Mouse (Mus musculus) limb, embryonic 10.5 days (tissue): ENCODE measurements around the gene Klhl41. TPM values are rescaled to one million over a fixed set of nuclear protein-coding genes. Genes with fewer than 3 reads are reported as not detected.
A peak's percentile ranks its signal among the peaks of the same experiment; 100 is the strongest.
"Not testable (repeated sequence)": the region's sequence is repeated elsewhere in the genome, so short reads cannot be mapped to it uniquely, and the experiment has no call there.

Experiments used
- DNase-seq: peaks from one replicate; pipeline ENCODE4 v3.0.0-alpha.2; 2017; ENCODE audit warnings: low spot score
- H3K27ac ChIP-seq: fragments of 300-500 bp; sonication (generic); 2 replicates; pipeline ENCODE4 v1.5.1; 2016; ENCODE audit warnings: mild to moderate bottlenecking
- H3K27me3 ChIP-seq: fragments of 300-500 bp; sonication (generic); 2 replicates; pipeline ENCODE4 v1.6.1; 2016; ENCODE audit warnings: low read depth, mild to moderate bottlenecking; ENCODE audit not compliant: poor library complexity, severe bottlenecking
- H3K36me3 ChIP-seq: fragments of 300-500 bp; sonication (generic); 2 replicates; pipeline ENCODE4 v1.6.1; 2016; ENCODE audit warnings: mild to moderate bottlenecking, moderate library complexity
- H3K4me1 ChIP-seq: fragments of 300-500 bp; sonication (generic); 2 replicates; pipeline ENCODE4 v1.6.1; 2016
- H3K4me3 ChIP-seq: fragments of 300-500 bp; sonication (generic); 2 replicates; pipeline ENCODE4 v1.5.1; 2016; ENCODE audit warnings: mild to moderate bottlenecking, moderate library complexity
- H3K9me3 ChIP-seq: fragments of 300-500 bp; sonication (generic); replicated peaks from 2 replicates; pipeline ENCODE4 v1.6.1; 2016; ENCODE audit warnings: mild to moderate bottlenecking
- WGBS: fragments of 180-500 bp; shearing (Covaris S2); methylation state at CpG from one replicate; pipeline ENCODE4 v1.1.7; 2016; 5-methylcytosine and 5-hydroxymethylcytosine counted together
- polyA plus RNA-seq: library from polyadenylated mRNA; unstranded; fragments of >200 nt; fragmentation: Nextera tagmentation; extraction: Ambion mirVana; gene quantifications from 2 replicates; pipeline ENCODE4 v1.2.1, GENCODE M21; 2016

Klhl41 gene
- polyA plus RNA-seq, result 0.30 and 1.1 TPM in 2 replicates

DNA sequence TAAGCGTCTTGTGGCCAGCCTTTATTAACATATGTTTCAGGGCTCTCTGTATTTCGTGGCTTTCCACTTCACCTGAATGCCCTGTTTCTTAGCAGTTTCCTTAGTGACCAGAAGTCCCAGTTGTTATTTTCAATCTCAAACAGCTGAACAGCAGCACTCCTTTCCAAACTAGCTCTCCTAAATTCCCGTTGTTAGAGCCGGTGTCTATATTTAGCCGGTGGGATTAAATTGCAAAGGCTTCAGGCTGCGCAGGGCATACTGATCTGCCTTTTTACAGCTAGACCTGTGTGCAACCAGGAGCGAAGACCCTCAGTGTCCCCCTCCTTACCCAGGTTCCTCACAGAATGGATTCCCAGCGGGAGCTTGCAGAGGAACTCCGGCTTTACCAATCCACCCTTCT lies at the start of gene Klhl41:
TSS of gene Klhl41 (plus strand) at position 268 of the 400 bp plus-strand sequence.
- 91% methylated on average over 9 of the region's 9 CpGs for WGBS
- Histone ChIP-seq H3K27ac (no peak within 1 kb of the TSS), H3K4me3 (no peak within 1 kb of the TSS)

GRCm38 (mm10) chr2:69629215-69629614 lies 40.7 kb upstream of the Klhl41 start:
- no peaks in the 10 kb centered on the region for H3K36me3 ChIP-seq
- peaks cover 6% of the 10 kb centered on the region for H3K4me1 ChIP-seq
- WGBS, result 70% methylated on average over 17 of the region's 17 CpGs
- no peak overlapping the region for H3K27ac ChIP-seq
- DNase-seq, result no peak
- no peaks in the 10 kb centered on the region for H3K27me3 ChIP-seq
- H3K4me3 ChIP-seq, result no peak overlapping the region
- no peaks in the 10 kb centered on the region for H3K9me3 ChIP-seq

More for the DNA sequence above, at the start of gene Klhl41:
- Histone ChIP-seq H3K27me3 (no peaks in the 10 kb centered on the region), H3K36me3 (peaks cover 13% of the 10 kb centered on the region), H3K4me1 (no peaks in the 10 kb centered on the region), H3K9me3 (no peaks in the 10 kb centered on the region)
- no peak for DNase-seq

- Histone ChIP-seq H3K36me3 (no peaks in the 10 kb centered on the region), H3K4me1 (peaks cover 6% of the 10 kb centered on the region), H3K27me3 (no peaks in the 10 kb centered on the region), H3K27ac (no peak overlapping the region), H3K4me3 (no peak overlapping the region), H3K9me3 (no peaks in the 10 kb centered on the region)
- 86% methylated on average over 6 of the region's 6 CpGs for WGBS
- DNase-seq, result no peak
These were observed 40.0 kb upstream of the Klhl41 start for GRCm38 (mm10) chr2:69629914-69630313.

GRCm38 (mm10) chr2:69630792-69631191 lies 39.1 kb upstream of the Klhl41 start:
- no peaks in the 10 kb centered on the region for H3K36me3 ChIP-seq
- H3K4me3 ChIP-seq, result no peak overlapping the region
- peaks cover 6% of the 10 kb centered on the region for H3K4me1 ChIP-seq
- H3K27me3 ChIP-seq, result no peaks in the 10 kb centered on the region
- no peak for DNase-seq
- 94% methylated on average over 5 of the region's 5 CpGs for WGBS
- no peaks in the 10 kb centered on the region for H3K9me3 ChIP-seq
- H3K27ac ChIP-seq, result no peak overlapping the region

GRCm38 (mm10) chr2:69631449-69631848 lies 38.5 kb upstream of the Klhl41 start:
- H3K4me3 ChIP-seq, result no peak overlapping the region
- peaks cover 6% of the 10 kb centered on the region for H3K4me1 ChIP-seq
- no peaks in the 10 kb centered on the region for H3K36me3 ChIP-seq
- H3K27ac ChIP-seq, result no peak overlapping the region
- H3K9me3 ChIP-seq, result no peaks in the 10 kb centered on the region
- H3K27me3 ChIP-seq, result no peaks in the 10 kb centered on the region
- no peak for DNase-seq
- WGBS, result 88% methylated on average over 2 of the region's 2 CpGs

GRCm38 (mm10) chr2:69635064-69635701 lies 34.7 kb upstream of the Klhl41 start:
- H3K4me3 ChIP-seq, result peak overlapping the region; percentile 46
- WGBS, result 17% methylated on average over 11 of the region's 11 CpGs
- H3K9me3 ChIP-seq, result no peaks in the 10 kb centered on the region
- H3K4me1 ChIP-seq, result peaks cover 8% of the 10 kb centered on the region
- peak overlapping the region; percentile 81 for H3K27ac ChIP-seq
- H3K36me3 ChIP-seq, result no peaks in the 10 kb centered on the region
- no peaks in the 10 kb centered on the region for H3K27me3 ChIP-seq
- DNase-seq, result peak; percentile 60

DNA sequence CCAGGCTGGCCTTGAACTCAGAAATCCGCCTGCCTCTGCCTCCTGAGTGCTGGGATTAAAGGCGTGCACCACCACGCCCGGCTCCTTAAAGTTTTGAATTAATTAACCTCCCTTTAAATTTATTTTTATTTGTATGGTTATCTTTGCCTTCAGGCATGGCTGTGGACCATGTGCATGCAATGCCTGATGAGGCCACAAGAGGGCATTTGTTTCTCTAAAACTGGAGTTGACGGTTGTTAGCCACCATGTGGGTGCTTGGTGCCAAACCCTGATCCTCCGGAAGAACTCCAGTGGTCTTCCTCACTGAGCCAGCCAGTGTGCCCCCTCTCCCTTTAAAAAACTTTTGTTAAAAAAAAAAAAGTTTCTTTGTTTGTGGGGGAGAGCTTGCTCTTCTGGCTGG lies 34.1 kb upstream of the Klhl41 start:
- 72% methylated on average over 6 of the region's 6 CpGs for WGBS
- no peak overlapping the region for H3K27ac ChIP-seq
- H3K36me3 ChIP-seq, result no peaks in the 10 kb centered on the region
- H3K27me3 ChIP-seq, result no peaks in the 10 kb centered on the region
- DNase-seq, result peak; percentile 52
- H3K4me3 ChIP-seq, result no peak overlapping the region
- peaks cover 10% of the 10 kb centered on the region for H3K4me1 ChIP-seq
- no peaks in the 10 kb centered on the region for H3K9me3 ChIP-seq

DNA sequence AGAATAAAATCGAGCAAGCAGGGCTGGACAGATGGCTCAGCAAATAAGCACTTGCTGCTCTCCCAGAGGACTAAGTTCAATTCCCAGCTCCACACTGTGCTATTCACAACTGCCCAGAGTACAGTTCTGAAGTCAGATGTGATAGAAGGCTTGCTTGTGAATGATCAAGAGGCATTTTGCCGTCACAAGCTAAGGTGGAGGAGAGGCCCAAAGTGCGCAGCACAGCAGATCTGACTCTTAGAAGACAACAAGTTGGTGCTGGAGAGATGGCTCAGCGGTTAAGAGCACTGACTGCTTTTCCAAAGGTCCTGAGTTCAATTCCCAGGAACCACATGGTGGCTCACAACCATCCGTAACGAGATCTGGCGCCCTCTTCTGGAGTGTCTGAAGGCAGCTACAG lies 31.9 kb upstream of the Klhl41 start:
- WGBS, result 79% methylated on average over 7 of the region's 7 CpGs
- not testable (repeated sequence) for H3K9me3 ChIP-seq

GRCm38 (mm10) chr2:69640100-69640499 lies 29.8 kb upstream of the Klhl41 start:
- H3K27ac ChIP-seq, result no peak overlapping the region
- H3K4me1 ChIP-seq, result 0 out of 2 replicates have a peak, but pooled peaks cover 4% of the 10 kb centered on the region
- no peak for DNase-seq
- no peaks in the 10 kb centered on the region for H3K9me3 ChIP-seq
- no peak overlapping the region for H3K4me3 ChIP-seq
- 60% methylated on average over 10 of the region's 10 CpGs for WGBS
- H3K36me3 ChIP-seq, result no peaks in the 10 kb centered on the region
- H3K27me3 ChIP-seq, result no peaks in the 10 kb centered on the region

More for the DNA sequence above, 31.9 kb upstream of the Klhl41 start:
- not testable (repeated sequence) for H3K4me3 ChIP-seq, DNase-seq, H3K27me3 ChIP-seq, H3K27ac ChIP-seq, H3K4me1 ChIP-seq, H3K36me3 ChIP-seq

DNA sequence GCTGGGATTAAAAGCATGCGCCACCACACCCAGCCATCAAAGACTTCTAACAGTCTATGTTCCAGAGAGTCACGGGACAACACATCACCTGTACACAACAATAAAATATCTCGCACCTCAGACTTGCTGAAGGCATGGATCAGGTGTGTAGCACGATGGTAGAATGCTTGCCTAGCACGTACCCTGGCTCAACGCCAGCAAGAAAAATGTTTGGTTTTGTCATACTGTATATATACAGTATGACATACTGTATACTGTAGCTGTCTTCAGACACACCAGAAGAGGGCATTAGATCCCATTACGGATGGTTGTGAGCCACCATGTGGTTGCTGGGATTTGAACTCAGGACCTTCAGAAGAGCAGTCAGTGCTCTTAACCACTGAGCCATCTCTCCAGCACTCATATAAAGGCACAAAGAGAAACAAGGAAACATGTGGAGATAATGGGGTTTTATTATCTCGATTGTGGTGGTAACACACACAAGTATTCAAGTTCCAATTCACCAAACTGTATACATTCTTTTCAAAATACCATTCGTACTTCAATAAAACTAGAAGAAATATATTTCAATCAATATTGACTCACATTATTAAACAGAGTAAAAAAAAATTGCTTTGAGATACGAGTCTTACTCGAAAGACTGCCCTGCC lies 24.8 kb upstream of the Klhl41 start:
- Histone ChIP-seq H3K9me3 (no peaks in the 10 kb centered on the region), H3K27me3 (no peaks in the 10 kb centered on the region), H3K4me3 (no peak overlapping the region), H3K4me1 (peaks cover 15% of the 10 kb centered on the region; the same call in 1 of the 2 replicates), H3K36me3 (no peaks in the 10 kb centered on the region), H3K27ac (no peak overlapping the region)
- no peak for DNase-seq
- 95% methylated on average over 11 of the region's 11 CpGs for WGBS

GRCm38 (mm10) chr2:69646726-69647490 lies 23.0 kb upstream of the Klhl41 start, which contains the start of gene Bbs5:
Gene Bbs5, plus strand, starts transcription at chr2:69647171.
- Histone ChIP-seq H3K27ac (peak within 1 kb of the TSS; percentile 78), H3K9me3 (no peaks in the 10 kb centered on the region), H3K4me1 (peaks cover 13% of the 10 kb centered on the region; the same call in 1 of the 2 replicates), H3K4me3 (peak within 1 kb of the TSS; percentile 90), H3K36me3 (no peaks in the 10 kb centered on the region), H3K27me3 (no peaks in the 10 kb centered on the region)
- WGBS, result 3% methylated on average over 43 of the region's 43 CpGs
- DNase-seq, result peak; percentile 93

DNA sequence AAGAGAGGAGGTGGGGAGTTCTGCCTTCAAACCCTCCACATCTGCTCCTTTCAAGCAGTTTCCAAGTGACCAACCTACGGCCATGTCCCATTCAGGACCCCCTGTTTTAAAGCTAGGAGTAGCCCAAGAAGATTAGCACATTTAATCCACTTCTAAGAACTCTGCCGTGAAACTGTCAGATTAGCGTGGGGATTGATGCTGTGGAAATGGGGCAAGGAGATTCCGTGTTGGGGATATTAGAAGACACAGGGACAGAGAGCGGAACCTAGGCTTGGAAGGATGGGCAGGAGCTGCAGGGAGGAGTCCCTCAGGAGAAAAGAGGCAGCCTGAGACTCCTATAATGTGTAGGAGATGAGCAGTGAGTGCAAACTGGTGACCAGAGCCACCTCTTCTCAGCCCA lies 20.2 kb upstream of the Klhl41 start:
- Histone ChIP-seq H3K36me3 (peaks cover 13% of the 10 kb centered on the region), H3K27me3 (no peaks in the 10 kb centered on the region), H3K4me3 (no peak overlapping the region), H3K9me3 (no peaks in the 10 kb centered on the region), H3K4me1 (peaks cover 13% of the 10 kb centered on the region; the same call in 1 of the 2 replicates), H3K27ac (no peak overlapping the region)
- no peak for DNase-seq
- 91% methylated on average over 5 of the region's 5 CpGs for WGBS

- H3K4me1 ChIP-seq, result peaks cover 5% of the 10 kb centered on the region
- no peaks in the 10 kb centered on the region for H3K9me3 ChIP-seq
- no peak for DNase-seq
- peaks cover 67% of the 10 kb centered on the region for H3K36me3 ChIP-seq
- no peak overlapping the region for H3K27ac ChIP-seq
- WGBS, result 97% methylated on average over 4 of the region's 4 CpGs
- no peaks in the 10 kb centered on the region for H3K27me3 ChIP-seq
- no peak overlapping the region for H3K4me3 ChIP-seq
These were observed 10.6 kb upstream of the Klhl41 start for GRCm38 (mm10) chr2:69659326-69659725.
